Mouse (Mus musculus): Measurements from ENCODE around the gene Nipal3.

- TF ChIP-seq POLR2A (IDR thresholded peaks at IDR 0.05; ENCODE audit: borderline replicate concordance, extremely low read depth, insufficient read depth, insufficient read length, poor library complexity, severe bottlenecking): no peak
- TF ChIP-seq CTCF (IDR thresholded peaks at IDR 0.05; ENCODE audit: borderline replicate concordance, extremely low read depth, insufficient read depth, insufficient read length): no peak
Observed at GRCm38 (mm10) chr4:135485086-135485485, 9.8 kb downstream of the Nipal3 start.
